Mouse (Mus musculus): ENCODE results near the gene Kmt5a.

DNA sequence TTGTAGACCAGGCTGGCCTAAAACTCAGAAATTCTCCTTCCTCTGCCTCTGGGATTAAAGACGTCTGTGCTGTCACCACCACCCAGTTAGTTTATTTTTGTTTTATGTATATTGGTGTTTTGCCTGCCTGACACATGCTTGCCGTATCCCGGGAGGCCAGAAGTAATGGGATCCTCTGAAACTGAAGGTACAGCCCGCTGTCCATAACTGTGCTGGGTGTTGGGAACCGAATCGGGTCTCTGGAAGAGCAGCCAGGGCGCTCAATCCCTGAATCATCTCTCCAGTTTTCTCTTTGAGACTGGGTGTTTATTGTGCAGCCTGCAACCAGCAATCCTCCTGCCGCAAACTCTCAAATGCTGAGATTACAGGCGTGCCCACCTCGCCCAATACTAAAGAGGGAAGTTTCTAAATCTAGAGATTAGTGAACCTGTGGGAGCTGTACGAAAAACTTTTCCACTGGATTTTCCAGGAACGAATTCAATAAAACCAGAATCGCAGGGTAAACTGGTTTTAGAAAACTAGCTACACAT, 42.8 kb downstream of the Kmt5a start:
- TF ChIP-seq HCFC1 (IDR thresholded peaks at IDR 0.05; ENCODE audit: borderline replicate concordance, insufficient read depth, low read length) (no peak), ZC3H11A (IDR thresholded peaks at IDR 0.05; ENCODE audit: borderline replicate concordance, low read depth, low read length) (no peak), ZNF384 (IDR thresholded peaks at IDR 0.05; ENCODE audit: low read depth, low read length) (no peak), CHD2 (IDR thresholded peaks at IDR 0.05; ENCODE audit: low read depth, low read length) (no peak)
